Mouse (Mus musculus): ENCODE results near the gene Cd3d. TPM values are rescaled to one million over a fixed set of nuclear protein-coding genes. Genes with fewer than 3 reads are reported as not detected.

Cd3d gene
- not detected for polyA plus RNA-seq (2012; fragmentation: generic; extraction: Trizol)

GRCm38 (mm10) chr9:44981676-44982075 lies at the start of gene Cd3d:
Gene Cd3d (plus strand): TSS chr9:44981786.
- H3K4me3 ChIP-seq, result no peak within 1 kb of the TSS
- H3K79me2 ChIP-seq (ENCODE audit: control insufficient read depth, insufficient read depth), result no peaks in the 10 kb centered on the region
- no peak for TF ChIP-seq MYOG (IDR thresholded peaks at IDR 0.05; ENCODE audit: control insufficient read depth in 1 of 3, insufficient read depth in 1 of 3, insufficient read length in 2 of 3, low read depth in 2 of 3)
- no peak for TF ChIP-seq TCF12 (IDR thresholded peaks at IDR 0.05; ENCODE audit: insufficient read depth, poor library complexity, severe bottlenecking)
- no peak for TF ChIP-seq E2F4 (IDR thresholded peaks at IDR 0.05; ENCODE audit: insufficient read depth)
- TF ChIP-seq USF1 (IDR thresholded peaks at IDR 0.05; ENCODE audit: low read depth), result no peak
- TF ChIP-seq MAX (IDR thresholded peaks at IDR 0.05; ENCODE audit: low read depth), result no peak
- no peak for TF ChIP-seq TCF3 (IDR thresholded peaks at IDR 0.05; ENCODE audit: insufficient read length, low read depth)
- no peak for TF ChIP-seq POLR2A (IDR thresholded peaks at IDR 0.05; ENCODE audit: insufficient read length, low read depth)
- TF ChIP-seq CEBPB (IDR thresholded peaks at IDR 0.05; ENCODE audit: insufficient read depth, poor library complexity, severe bottlenecking), result no peak
- no peak for TF ChIP-seq SRF (IDR thresholded peaks at IDR 0.05; ENCODE audit: control insufficient read depth, insufficient read length, low read depth)
- TF ChIP-seq POLR2AphosphoS2 (IDR thresholded peaks at IDR 0.05; ENCODE audit: insufficient read length, low read depth), result no peak
- TF ChIP-seq MYOD1 (IDR thresholded peaks at IDR 0.05; ENCODE audit: control insufficient read depth in 1 of 3, insufficient read length in 2 of 3, low read depth in 2 of 3), result no peak
- no peak for TF ChIP-seq REST (IDR thresholded peaks at IDR 0.05; ENCODE audit: insufficient read depth, insufficient read length)
- H3ac ChIP-seq (ENCODE audit: control insufficient read depth, insufficient read length), result no peak within 1 kb of the TSS
- H3K36me3 ChIP-seq (ENCODE audit: control insufficient read depth, insufficient read depth), result no peaks in the 10 kb centered on the region
- peaks cover 39% of the 10 kb centered on the region for H3K27me3 ChIP-seq (ENCODE audit: control insufficient read depth, insufficient read depth, insufficient read length)
- H3K4me2 ChIP-seq (ENCODE audit: low read depth), result no peak within 1 kb of the TSS

- Histone ChIP-seq H3K4me3 (no peak overlapping the region), H3K36me3 (ENCODE audit: control insufficient read depth, insufficient read depth) (peaks cover 32% of the 10 kb centered on the region), H3K4me2 (ENCODE audit: low read depth) (no peak overlapping the region), H3K79me2 (ENCODE audit: control insufficient read depth, insufficient read depth) (no peaks in the 10 kb centered on the region), H3K27me3 (ENCODE audit: control insufficient read depth, insufficient read depth, insufficient read length) (no peaks in the 10 kb centered on the region), H3ac (ENCODE audit: control insufficient read depth, insufficient read length) (no peak overlapping the region)
- no peak for TF ChIP-seq POLR2AphosphoS2 (IDR thresholded peaks at IDR 0.05; ENCODE audit: insufficient read length, low read depth)
- no peak for TF ChIP-seq TCF3 (IDR thresholded peaks at IDR 0.05; ENCODE audit: insufficient read length, low read depth)
- TF ChIP-seq MYOG (IDR thresholded peaks at IDR 0.05; ENCODE audit: control insufficient read depth in 1 of 3, insufficient read depth in 1 of 3, insufficient read length in 2 of 3, low read depth in 2 of 3), result no peak
- no peak for TF ChIP-seq TCF12 (IDR thresholded peaks at IDR 0.05; ENCODE audit: insufficient read depth, poor library complexity, severe bottlenecking)
- no peak for TF ChIP-seq USF1 (IDR thresholded peaks at IDR 0.05; ENCODE audit: low read depth)
- no peak for TF ChIP-seq CEBPB (IDR thresholded peaks at IDR 0.05; ENCODE audit: insufficient read depth, poor library complexity, severe bottlenecking)
- no peak for TF ChIP-seq E2F4 (IDR thresholded peaks at IDR 0.05; ENCODE audit: insufficient read depth)
- no peak for TF ChIP-seq MYOD1 (IDR thresholded peaks at IDR 0.05; ENCODE audit: control insufficient read depth in 1 of 3, insufficient read length in 2 of 3, low read depth in 2 of 3)
- no peak for TF ChIP-seq MAX (IDR thresholded peaks at IDR 0.05; ENCODE audit: low read depth)
- no peak for TF ChIP-seq REST (IDR thresholded peaks at IDR 0.05; ENCODE audit: insufficient read depth, insufficient read length)
- no peak for TF ChIP-seq SRF (IDR thresholded peaks at IDR 0.05; ENCODE audit: control insufficient read depth, insufficient read length, low read depth)
- no peak for TF ChIP-seq POLR2A (IDR thresholded peaks at IDR 0.05; ENCODE audit: insufficient read length, low read depth)
Observed at GRCm38 (mm10) chr9:44941756-44942155, 39.8 kb upstream of the Cd3d start.

GRCm38 (mm10) chr9:44942421-44942820 lies 39.2 kb upstream of the Cd3d start:
- H3K4me3 ChIP-seq, result no peak overlapping the region
- no peak overlapping the region for H3K4me2 ChIP-seq (ENCODE audit: low read depth)
- no peaks in the 10 kb centered on the region for H3K27me3 ChIP-seq (ENCODE audit: control insufficient read depth, insufficient read depth, insufficient read length)
- no peak overlapping the region for H3ac ChIP-seq (ENCODE audit: control insufficient read depth, insufficient read length)
- H3K36me3 ChIP-seq (ENCODE audit: control insufficient read depth, insufficient read depth), result peaks cover 32% of the 10 kb centered on the region
- TF ChIP-seq POLR2A (IDR thresholded peaks at IDR 0.05; ENCODE audit: insufficient read length, low read depth) (no peak), TCF3 (IDR thresholded peaks at IDR 0.05; ENCODE audit: insufficient read length, low read depth) (no peak), MYOG (IDR thresholded peaks at IDR 0.05; ENCODE audit: control insufficient read depth in 1 of 3, insufficient read depth in 1 of 3, insufficient read length in 2 of 3, low read depth in 2 of 3) (no peak), POLR2AphosphoS2 (IDR thresholded peaks at IDR 0.05; ENCODE audit: insufficient read length, low read depth) (no peak), CEBPB (IDR thresholded peaks at IDR 0.05; ENCODE audit: insufficient read depth, poor library complexity, severe bottlenecking) (no peak), USF1 (IDR thresholded peaks at IDR 0.05; ENCODE audit: low read depth) (no peak), REST (IDR thresholded peaks at IDR 0.05; ENCODE audit: insufficient read depth, insufficient read length) (no peak), MAX (IDR thresholded peaks at IDR 0.05; ENCODE audit: low read depth) (no peak), TCF12 (IDR thresholded peaks at IDR 0.05; ENCODE audit: insufficient read depth, poor library complexity, severe bottlenecking) (no peak), SRF (IDR thresholded peaks at IDR 0.05; ENCODE audit: control insufficient read depth, insufficient read length, low read depth) (no peak), MYOD1 (IDR thresholded peaks at IDR 0.05; ENCODE audit: control insufficient read depth in 1 of 3, insufficient read length in 2 of 3, low read depth in 2 of 3) (no peak), E2F4 (IDR thresholded peaks at IDR 0.05; ENCODE audit: insufficient read depth) (no peak)
- H3K79me2 ChIP-seq (ENCODE audit: control insufficient read depth, insufficient read depth), result no peaks in the 10 kb centered on the region

GRCm38 (mm10) chr9:44946185-44946695 lies 35.3 kb upstream of the Cd3d start:
- Histone ChIP-seq H3K4me2 (ENCODE audit: low read depth) (no peak overlapping the region), H3K36me3 (ENCODE audit: control insufficient read depth, insufficient read depth) (peaks cover 45% of the 10 kb centered on the region), H3K27me3 (ENCODE audit: control insufficient read depth, insufficient read depth, insufficient read length) (no peaks in the 10 kb centered on the region), H3ac (ENCODE audit: control insufficient read depth, insufficient read length) (no peak overlapping the region), H3K4me3 (no peak overlapping the region), H3K79me2 (ENCODE audit: control insufficient read depth, insufficient read depth) (no peaks in the 10 kb centered on the region)
- TF ChIP-seq TCF12 (IDR thresholded peaks at IDR 0.05; ENCODE audit: insufficient read depth, poor library complexity, severe bottlenecking), result no peak

GRCm38 (mm10) chr9:44947836-44948235 lies 33.8 kb upstream of the Cd3d start:
- Histone ChIP-seq H3K27me3 (ENCODE audit: control insufficient read depth, insufficient read depth, insufficient read length) (no peaks in the 10 kb centered on the region), H3K4me3 (no peak overlapping the region), H3ac (ENCODE audit: control insufficient read depth, insufficient read length) (no peak overlapping the region), H3K36me3 (ENCODE audit: control insufficient read depth, insufficient read depth) (peaks cover 52% of the 10 kb centered on the region), H3K4me2 (ENCODE audit: low read depth) (no peak overlapping the region), H3K79me2 (ENCODE audit: control insufficient read depth, insufficient read depth) (no peaks in the 10 kb centered on the region)
- TF ChIP-seq TCF3 (IDR thresholded peaks at IDR 0.05; ENCODE audit: insufficient read length, low read depth) (no peak), SRF (IDR thresholded peaks at IDR 0.05; ENCODE audit: control insufficient read depth, insufficient read length, low read depth) (no peak), REST (IDR thresholded peaks at IDR 0.05; ENCODE audit: insufficient read depth, insufficient read length) (no peak), POLR2A (IDR thresholded peaks at IDR 0.05; ENCODE audit: insufficient read length, low read depth) (no peak), CEBPB (IDR thresholded peaks at IDR 0.05; ENCODE audit: insufficient read depth, poor library complexity, severe bottlenecking) (no peak), USF1 (IDR thresholded peaks at IDR 0.05; ENCODE audit: low read depth) (no peak), MYOD1 (IDR thresholded peaks at IDR 0.05; ENCODE audit: control insufficient read depth in 1 of 3, insufficient read length in 2 of 3, low read depth in 2 of 3) (no peak), TCF12 (IDR thresholded peaks at IDR 0.05; ENCODE audit: insufficient read depth, poor library complexity, severe bottlenecking) (no peak), MYOG (IDR thresholded peaks at IDR 0.05; ENCODE audit: control insufficient read depth in 1 of 3, insufficient read depth in 1 of 3, insufficient read length in 2 of 3, low read depth in 2 of 3) (no peak), POLR2AphosphoS2 (IDR thresholded peaks at IDR 0.05; ENCODE audit: insufficient read length, low read depth) (no peak), MAX (IDR thresholded peaks at IDR 0.05; ENCODE audit: low read depth) (no peak), E2F4 (IDR thresholded peaks at IDR 0.05; ENCODE audit: insufficient read depth) (no peak)

Data from myocyte (in vitro differentiated cells).